Mouse (Mus musculus) MEL-GATA-1-ER (cell line): ENCODE data around the gene Speer4a.
"Not testable (repeated sequence)": the region's sequence is repeated elsewhere in the genome, so short reads cannot be mapped to it uniquely, and the experiment has no call there.

Experiments
- DNase-seq: peaks from one replicate; pipeline ENCODE4 v3.0.0-alpha.2; 2012; ENCODE audit warnings: low read depth; ENCODE audit errors: extremely low read depth

Speer4a gene

DNA sequence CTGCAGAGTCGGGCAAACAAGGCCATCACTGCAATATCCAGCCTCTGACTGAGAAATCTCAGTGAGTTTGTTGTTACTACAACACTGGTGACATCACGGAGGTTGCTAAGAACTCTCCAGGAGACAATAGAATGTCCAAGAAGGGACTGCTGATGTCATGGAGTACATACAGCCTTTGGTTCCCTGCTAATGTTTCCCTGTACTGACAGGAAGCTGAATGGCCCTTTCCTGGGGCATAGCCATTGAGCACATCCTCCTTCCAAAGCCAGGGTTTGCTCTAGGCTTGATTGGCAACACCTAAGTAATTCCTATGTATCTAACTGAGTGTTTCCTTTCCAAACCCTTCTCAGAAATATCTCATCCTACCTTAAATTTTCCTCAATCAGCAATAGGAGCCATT is at the start of gene Speer4a:
Speer4a (minus strand) TSS at position 101 of the 400 bp plus-strand sequence.
- not testable (repeated sequence) for DNase-seq

DNA sequence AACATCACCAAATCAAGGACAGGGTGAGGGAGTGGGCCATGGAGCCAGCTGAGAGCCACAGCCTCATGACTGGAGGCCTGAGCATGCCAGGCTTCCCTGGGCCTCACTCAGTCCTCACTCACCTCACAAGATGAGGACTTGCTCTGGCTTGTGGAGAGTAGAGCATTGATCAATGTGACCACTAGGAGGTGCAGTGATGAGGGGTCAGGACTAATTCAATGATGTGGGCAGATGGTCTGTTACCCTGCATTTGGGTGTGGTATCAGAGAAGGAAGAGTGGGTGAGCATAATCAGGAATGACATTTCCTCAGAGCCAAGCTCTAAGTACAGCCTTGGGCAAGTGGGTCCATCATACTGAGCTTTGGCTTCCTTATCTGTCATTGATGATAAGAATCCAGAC is 39.7 kb upstream of the Speer4a start:
- not testable (repeated sequence) for DNase-seq

DNA sequence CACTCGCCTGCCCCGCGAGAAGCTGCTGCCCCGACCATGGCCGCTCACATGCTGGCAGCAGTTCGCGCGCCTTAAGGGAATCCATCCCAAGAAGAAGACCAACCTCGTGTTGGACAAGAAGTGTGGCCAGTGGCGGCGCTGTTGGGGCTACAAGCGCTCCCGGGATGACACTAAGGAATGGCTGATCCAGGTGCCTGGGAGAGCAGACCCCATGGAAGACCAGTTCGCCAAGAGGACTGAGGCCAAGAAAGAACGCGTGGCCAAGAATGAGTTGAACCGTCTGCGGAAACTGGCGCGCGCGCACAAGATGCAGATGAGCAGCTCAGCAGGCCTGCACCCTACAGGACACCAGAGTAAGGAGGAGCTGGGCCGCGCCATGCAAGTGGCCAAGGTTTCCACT is 31.4 kb upstream of the Speer4a start:
- no peak for DNase-seq

DNA sequence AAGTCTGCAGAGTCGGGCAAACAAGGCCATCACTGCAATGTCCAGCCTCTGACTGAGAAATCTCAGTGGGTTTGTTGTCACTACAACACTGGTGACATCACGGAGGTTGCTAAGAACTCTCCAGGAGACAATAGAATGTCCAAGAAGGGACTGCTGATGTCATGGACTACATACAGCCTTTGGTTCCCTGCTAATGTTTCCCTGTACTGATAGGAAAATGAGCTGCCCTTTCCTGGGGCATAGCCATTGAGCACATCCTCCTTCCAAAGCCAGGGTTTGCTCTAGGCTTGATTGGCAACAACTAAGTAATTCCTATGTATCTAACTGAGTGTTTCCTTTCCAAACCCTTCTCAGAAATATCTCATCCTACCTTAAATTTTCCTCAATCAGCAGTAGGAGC is 19.1 kb upstream of the Speer4a start, which contains the start of gene Gm7347:
Gm7347 (minus strand) TSS at position 101 of the 400 bp plus-strand sequence.
- not testable (repeated sequence) for DNase-seq

- not testable (repeated sequence) for DNase-seq
Observed at GRCm38 (mm10) chr5:26022816-26023215, 16.5 kb downstream of the Speer4a start, which contains the start of gene Gm5862. TSS of gene Gm5862 (minus strand) at chr5:26022916.

GRCm38 (mm10) chr5:26007697-26008096 is 31.7 kb downstream of the Speer4a start:
- not testable (repeated sequence) for DNase-seq

- not testable (repeated sequence) for DNase-seq
Observed at GRCm38 (mm10) chr5:26006937-26007695, 32.2 kb downstream of the Speer4a start.

DNA sequence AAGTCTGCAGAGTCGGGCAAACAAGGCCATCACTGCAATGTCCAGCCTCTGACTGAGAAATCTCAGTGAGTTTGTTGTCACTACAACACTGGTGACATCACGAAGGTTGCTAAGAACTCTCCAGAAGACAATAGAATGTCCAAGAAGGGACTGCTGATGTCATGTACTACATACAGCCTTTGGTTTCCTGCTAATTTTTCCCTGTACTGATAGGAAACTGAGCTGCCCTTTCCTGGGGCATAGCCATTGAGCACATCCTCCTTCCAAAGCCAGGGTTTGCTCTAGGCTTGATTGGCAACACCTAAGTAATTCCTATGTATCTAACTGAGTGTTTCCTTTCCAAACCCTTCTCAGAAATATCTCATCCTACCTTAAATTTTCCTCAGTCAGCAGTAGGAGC is 34.7 kb downstream of the Speer4a start, which contains the start of gene Gm1979:
Gm1979 (minus strand) TSS at position 101 of the 400 bp plus-strand sequence.
- DNase-seq = not testable (repeated sequence)

DNA sequence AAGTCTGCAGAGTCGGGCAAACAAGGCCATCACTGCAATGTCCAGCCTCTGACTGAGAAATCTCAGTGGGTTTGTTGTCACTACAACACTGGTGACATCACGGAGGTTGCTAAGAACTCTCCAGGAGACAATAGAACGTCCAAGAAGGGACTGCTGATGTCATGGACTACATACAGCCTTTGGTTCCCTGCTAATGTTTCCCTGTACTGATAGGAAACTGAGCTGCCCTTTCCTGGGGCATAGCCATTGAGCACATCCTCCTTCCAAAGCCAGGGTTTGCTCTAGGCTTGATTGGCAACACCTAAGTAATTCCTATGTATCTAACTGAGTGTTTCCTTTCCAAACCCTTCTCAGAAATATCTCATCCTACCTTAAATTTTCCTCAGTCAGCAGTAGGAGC is 50.8 kb downstream of the Speer4a start, which contains the start of gene Gm21698:
Gm21698 (minus strand) TSS at position 101 of the 400 bp plus-strand sequence.
- DNase-seq = not testable (repeated sequence)
